Mouse (Mus musculus): Measurements from ENCODE around the gene Olfr410. TPM values are rescaled to one million over a fixed set of nuclear protein-coding genes. Genes with fewer than 3 reads are reported as not detected.

Gene Olfr410
- polyA plus RNA-seq, 1 experiment from 2014 or later: not detected

Other genes with a start within 250 kb of the Olfr410 start
- gene Olfr401, start 224.3 kb downstream of the Olfr410 start, polyA plus RNA-seq (2016; fragmentation: Nextera tagmentation; extraction: Ambion mirVana): not detected in 2 replicates
- not detected in 2 replicates for gene Olfr402, start 184.5 kb downstream of the Olfr410 start, polyA plus RNA-seq (2016; fragmentation: Nextera tagmentation; extraction: Ambion mirVana)
- gene Olfr403, start 151.8 kb downstream of the Olfr410 start, polyA plus RNA-seq (2016; fragmentation: Nextera tagmentation; extraction: Ambion mirVana): not detected in 2 replicates
- gene Olfr43, start 126.7 kb downstream of the Olfr410 start, polyA plus RNA-seq (2016; fragmentation: Nextera tagmentation; extraction: Ambion mirVana): not detected in 2 replicates
- not detected in 2 replicates for gene Olfr406, start 78.2 kb downstream of the Olfr410 start, polyA plus RNA-seq (2016; fragmentation: Nextera tagmentation; extraction: Ambion mirVana)
- gene Olfr59, start 54.3 kb downstream of the Olfr410 start, polyA plus RNA-seq (2016; fragmentation: Nextera tagmentation; extraction: Ambion mirVana): not detected in 2 replicates
- not detected in 2 replicates for gene Olfr411, start 14.6 kb upstream of the Olfr410 start, polyA plus RNA-seq (2016; fragmentation: Nextera tagmentation; extraction: Ambion mirVana)
- not detected in 2 replicates for gene Olfr412, start 24.0 kb upstream of the Olfr410 start, polyA plus RNA-seq (2016; fragmentation: Nextera tagmentation; extraction: Ambion mirVana)